Mouse (Mus musculus): ENCODE data around the gene Pygl. TPM values are rescaled to one million over a fixed set of nuclear protein-coding genes. Genes with fewer than 3 reads are reported as not detected.

The Pygl gene
- total and polyA plus RNA-seq, 2 experiments from 2014 or later, result 8.9 to 10.7 TPM

GRCm38 (mm10) chr12:70212501-70212900, 18.8 kb downstream of the Pygl start:
- Histone ChIP-seq H3K4me1 (ENCODE audit: insufficient read depth, low read length) (peaks cover 2% of the 10 kb centered on the region; the same call in 1 of the 2 replicates), H3K36me3 (ENCODE audit: insufficient read depth, low read length) (no peaks in the 10 kb centered on the region), H3K9me3 (ENCODE audit: low read length) (no peaks in the 10 kb centered on the region), H3K27ac (ENCODE audit: low read depth, low read length) (no peak overlapping the region), H3K4me2 (ENCODE audit: low read depth, low read length, poor library complexity, severe bottlenecking) (no peak overlapping the region), H3K4me3 (ENCODE audit: low read depth, low read length) (no peak overlapping the region), H3K9ac (replicated peaks; ENCODE audit: low read length, poor library complexity, severe bottlenecking) (no peak overlapping the region), H3K27me3 (ENCODE audit: insufficient read depth, low read length) (no peaks in the 10 kb centered on the region)
- DNase-seq (ENCODE audit: low spot score) (peak; percentile 31), ATAC-seq (ENCODE audit: low FRiP score) (no peak)
- TF ChIP-seq CTCF (IDR thresholded peaks at IDR 0.05), result no peak
- WGBS, result 67% methylated on average over 4 of the region's 4 CpGs

- Histone ChIP-seq H3K4me1 (ENCODE audit: insufficient read depth, low read length) (no peaks in the 10 kb centered on the region), H3K27ac (ENCODE audit: low read depth, low read length) (no peak overlapping the region), H3K9ac (replicated peaks; ENCODE audit: low read length, poor library complexity, severe bottlenecking) (no peak overlapping the region), H3K4me3 (ENCODE audit: low read depth, low read length) (no peak overlapping the region), H3K36me3 (ENCODE audit: insufficient read depth, low read length) (no peaks in the 10 kb centered on the region), H3K4me2 (ENCODE audit: low read depth, low read length, poor library complexity, severe bottlenecking) (no peak overlapping the region), H3K27me3 (ENCODE audit: insufficient read depth, low read length) (no peaks in the 10 kb centered on the region), H3K9me3 (ENCODE audit: low read length) (no peaks in the 10 kb centered on the region)
- TF ChIP-seq CTCF (IDR thresholded peaks at IDR 0.05), result no peak
- DNase-seq (ENCODE audit: low spot score) (no peak), ATAC-seq (ENCODE audit: low FRiP score) (no peak)
- WGBS, result 59% methylated on average over 5 of the region's 5 CpGs
Measured at GRCm38 (mm10) chr12:70208214-70208613, 23.1 kb downstream of the Pygl start.

GRCm38 (mm10) chr12:70204433-70204832, 26.9 kb downstream of the Pygl start:
- H3K36me3 ChIP-seq (ENCODE audit: insufficient read depth, low read length), result no peaks in the 10 kb centered on the region
- H3K9ac ChIP-seq (replicated peaks; ENCODE audit: low read length, poor library complexity, severe bottlenecking), result no peak overlapping the region
- no peak overlapping the region for H3K4me3 ChIP-seq (ENCODE audit: low read depth, low read length)
- WGBS, result 81% methylated on average over 8 of the region's 8 CpGs
- ATAC-seq (ENCODE audit: low FRiP score), result no peak
- H3K4me1 ChIP-seq (ENCODE audit: insufficient read depth, low read length), result no peaks in the 10 kb centered on the region
- no peak for TF ChIP-seq CTCF (IDR thresholded peaks at IDR 0.05)
- no peak overlapping the region for H3K27ac ChIP-seq (ENCODE audit: low read depth, low read length)
- no peak overlapping the region for H3K4me2 ChIP-seq (ENCODE audit: low read depth, low read length, poor library complexity, severe bottlenecking)
- H3K9me3 ChIP-seq (ENCODE audit: low read length), result no peaks in the 10 kb centered on the region
- no peaks in the 10 kb centered on the region for H3K27me3 ChIP-seq (ENCODE audit: insufficient read depth, low read length)
- DNase-seq (ENCODE audit: low spot score), result no peak

GRCm38 (mm10) chr12:70201926-70202529, 29.3 kb downstream of the Pygl start:
- Histone ChIP-seq H3K4me3 (ENCODE audit: low read depth, low read length) (no peak overlapping the region), H3K4me2 (ENCODE audit: low read depth, low read length, poor library complexity, severe bottlenecking) (no peak overlapping the region), H3K9ac (replicated peaks; ENCODE audit: low read length, poor library complexity, severe bottlenecking) (no peak overlapping the region), H3K27ac (ENCODE audit: low read depth, low read length) (no peak overlapping the region), H3K27me3 (ENCODE audit: insufficient read depth, low read length) (no peaks in the 10 kb centered on the region), H3K9me3 (ENCODE audit: low read length) (no peaks in the 10 kb centered on the region), H3K36me3 (ENCODE audit: insufficient read depth, low read length) (no peaks in the 10 kb centered on the region), H3K4me1 (ENCODE audit: insufficient read depth, low read length) (no peaks in the 10 kb centered on the region)
- DNase-seq (ENCODE audit: low spot score), result no peak
- WGBS, result 70% methylated on average over 5 of the region's 5 CpGs
- no peak for ATAC-seq (ENCODE audit: low FRiP score)
- peak; percentile 27; the same call in 1 of the 2 replicates for TF ChIP-seq CTCF (IDR thresholded peaks at IDR 0.05)

- WGBS, result 81% methylated on average over 5 of the region's 5 CpGs
- TF ChIP-seq CTCF (IDR thresholded peaks at IDR 0.05), result no peak
Measured at GRCm38 (mm10) chr12:70196341-70196740, 34.9 kb downstream of the Pygl start.

GRCm38 (mm10) chr12:70195426-70195825, 35.9 kb downstream of the Pygl start:
- Histone ChIP-seq H3K4me3 (ENCODE audit: low read depth, low read length) (no peak overlapping the region), H3K27me3 (ENCODE audit: insufficient read depth, low read length) (no peaks in the 10 kb centered on the region), H3K27ac (ENCODE audit: low read depth, low read length) (no peak overlapping the region), H3K9ac (replicated peaks; ENCODE audit: low read length, poor library complexity, severe bottlenecking) (no peak overlapping the region), H3K36me3 (ENCODE audit: insufficient read depth, low read length) (no peaks in the 10 kb centered on the region), H3K4me2 (ENCODE audit: low read depth, low read length, poor library complexity, severe bottlenecking) (no peak overlapping the region), H3K4me1 (ENCODE audit: insufficient read depth, low read length) (0 out of 2 replicates have a peak, but pooled peaks cover 4% of the 10 kb centered on the region), H3K9me3 (ENCODE audit: low read length) (no peaks in the 10 kb centered on the region)
- no peak for DNase-seq (ENCODE audit: low spot score)
- no peak for TF ChIP-seq CTCF (IDR thresholded peaks at IDR 0.05)
- WGBS, result 96% methylated on average over 6 of the region's 6 CpGs
- no peak for ATAC-seq (ENCODE audit: low FRiP score)

More at GRCm38 (mm10) chr12:70196341-70196740, 34.9 kb downstream of the Pygl start:
- H3K4me2 ChIP-seq (ENCODE audit: low read depth, low read length, poor library complexity, severe bottlenecking), result no peak overlapping the region
- H3K4me1 ChIP-seq (ENCODE audit: insufficient read depth, low read length), result 0 out of 2 replicates have a peak, but pooled peaks cover 4% of the 10 kb centered on the region
- H3K27ac ChIP-seq (ENCODE audit: low read depth, low read length), result no peak overlapping the region
- H3K36me3 ChIP-seq (ENCODE audit: insufficient read depth, low read length), result no peaks in the 10 kb centered on the region
- H3K4me3 ChIP-seq (ENCODE audit: low read depth, low read length), result no peak overlapping the region
- H3K9ac ChIP-seq (replicated peaks; ENCODE audit: low read length, poor library complexity, severe bottlenecking), result no peak overlapping the region
- no peak for ATAC-seq (ENCODE audit: low FRiP score)
- no peaks in the 10 kb centered on the region for H3K9me3 ChIP-seq (ENCODE audit: low read length)
- no peak for DNase-seq (ENCODE audit: low spot score)
- H3K27me3 ChIP-seq (ENCODE audit: insufficient read depth, low read length), result no peaks in the 10 kb centered on the region

Measured in midbrain, postnatal 0 days (tissue).